Mouse (Mus musculus): ENCODE data around the gene Prdm10.

DNA sequence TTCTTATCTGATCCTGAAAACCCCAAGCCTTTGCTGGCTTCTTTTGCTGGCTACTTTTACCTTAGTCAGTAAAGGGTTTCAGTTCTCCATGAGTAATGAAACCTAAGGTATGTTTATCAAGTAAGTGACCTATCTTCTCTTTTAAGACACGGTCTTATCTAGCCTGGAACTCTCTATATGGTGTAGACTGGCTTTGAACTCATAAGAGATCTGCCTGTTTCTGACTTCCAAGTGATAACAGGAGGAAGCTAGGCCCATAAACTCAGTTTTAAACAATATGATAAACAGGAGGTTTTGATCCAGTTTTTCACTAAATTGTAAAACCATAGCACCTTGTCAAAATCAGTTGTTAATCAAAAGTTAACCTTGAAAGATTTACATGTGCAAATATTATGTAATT, 33.5 kb downstream of the Prdm10 start:
- TF ChIP-seq CTCF (IDR thresholded peaks at IDR 0.05; ENCODE audit: borderline replicate concordance, extremely low read depth, insufficient read depth, insufficient read length) (no peak), POLR2A (IDR thresholded peaks at IDR 0.05; ENCODE audit: borderline replicate concordance, extremely low read depth, insufficient read depth, insufficient read length, poor library complexity, severe bottlenecking) (no peak)

Data from brain, embryonic 14.5 days (tissue).